Mouse (Mus musculus): ENCODE results near the gene Batf3. TPM values are rescaled to one million over a fixed set of nuclear protein-coding genes. Genes with fewer than 3 reads are reported as not detected.

The Batf3 gene
- total and polyA plus RNA-seq, 2 experiments: 1.6 to 2.9 TPM

GRCm38 (mm10) chr1:191114868-191115267, 17.2 kb downstream of the Batf3 start:
- WGBS: 71% methylated on average over 7 of the region's 7 CpGs
- no peak overlapping the region for H3K4me3 ChIP-seq (ENCODE audit: insufficient read depth, low read depth, low read length)
- H3K36me3 ChIP-seq (ENCODE audit: control insufficient read depth, insufficient read depth, low read length): no peaks in the 10 kb centered on the region
- H3K27ac ChIP-seq (replicated peaks; ENCODE audit: insufficient read depth, low read depth, low read length): peak overlapping the region; percentile 31
- no peaks in the 10 kb centered on the region for H3K79me2 ChIP-seq (ENCODE audit: control insufficient read depth, insufficient read depth, low read length)
- DNase-seq (ENCODE audit: extremely low read depth, low read depth, low spot score): no peak
- TF ChIP-seq CTCF (IDR thresholded peaks at IDR 0.05; ENCODE audit: low read depth, low read length) (no peak), POLR2A (IDR thresholded peaks at IDR 0.05; ENCODE audit: extremely low read depth, insufficient read depth, low read length) (no peak)
- H3K27me3 ChIP-seq (ENCODE audit: control insufficient read depth, insufficient read depth, low read length): no peaks in the 10 kb centered on the region
- no peak overlapping the region for H3K9ac ChIP-seq (ENCODE audit: low read depth, low read length)
- no peaks in the 10 kb centered on the region for H3K4me1 ChIP-seq (ENCODE audit: control insufficient read depth, insufficient read depth, low read length)

- TF ChIP-seq POLR2A (IDR thresholded peaks at IDR 0.05; ENCODE audit: extremely low read depth, insufficient read depth, low read length) (no peak), CTCF (IDR thresholded peaks at IDR 0.05; ENCODE audit: low read depth, low read length) (no peak)
These were observed 18.0 kb downstream of the Batf3 start for GRCm38 (mm10) chr1:191115514-191116238.

GRCm38 (mm10) chr1:191122744-191123143, 25.1 kb downstream of the Batf3 start:
- no peak overlapping the region for H3K27ac ChIP-seq (replicated peaks; ENCODE audit: insufficient read depth, low read depth, low read length)
- H3K4me1 ChIP-seq (ENCODE audit: control insufficient read depth, insufficient read depth, low read length): peaks cover 1% of the 10 kb centered on the region; the same call in 1 of the 2 replicates

More at GRCm38 (mm10) chr1:191115514-191116238, 18.0 kb downstream of the Batf3 start:
- Histone ChIP-seq H3K79me2 (ENCODE audit: control insufficient read depth, insufficient read depth, low read length) (no peaks in the 10 kb centered on the region), H3K9ac (ENCODE audit: low read depth, low read length) (no peak overlapping the region), H3K4me3 (ENCODE audit: insufficient read depth, low read depth, low read length) (no peak overlapping the region), H3K27ac (replicated peaks; ENCODE audit: insufficient read depth, low read depth, low read length) (peak overlapping the region; percentile 31), H3K4me1 (ENCODE audit: control insufficient read depth, insufficient read depth, low read length) (no peaks in the 10 kb centered on the region), H3K36me3 (ENCODE audit: control insufficient read depth, insufficient read depth, low read length) (no peaks in the 10 kb centered on the region), H3K27me3 (ENCODE audit: control insufficient read depth, insufficient read depth, low read length) (no peaks in the 10 kb centered on the region)
- no peak for DNase-seq (ENCODE audit: extremely low read depth, low read depth, low spot score)
- WGBS: 86% methylated on average over 11 of the region's 11 CpGs

GRCm38 (mm10) chr1:191123696-191124095, 26.0 kb downstream of the Batf3 start:
- Histone ChIP-seq H3K27ac (replicated peaks; ENCODE audit: insufficient read depth, low read depth, low read length) (no peak overlapping the region), H3K4me3 (ENCODE audit: insufficient read depth, low read depth, low read length) (no peak overlapping the region), H3K27me3 (ENCODE audit: control insufficient read depth, insufficient read depth, low read length) (no peaks in the 10 kb centered on the region), H3K36me3 (ENCODE audit: control insufficient read depth, insufficient read depth, low read length) (no peaks in the 10 kb centered on the region), H3K9ac (ENCODE audit: low read depth, low read length) (no peak overlapping the region), H3K4me1 (ENCODE audit: control insufficient read depth, insufficient read depth, low read length) (peaks cover 1% of the 10 kb centered on the region; the same call in 1 of the 2 replicates), H3K79me2 (ENCODE audit: control insufficient read depth, insufficient read depth, low read length) (no peaks in the 10 kb centered on the region)
- 93% methylated on average over 2 of the region's 2 CpGs for WGBS
- no peak for DNase-seq (ENCODE audit: extremely low read depth, low read depth, low spot score)
- TF ChIP-seq POLR2A (IDR thresholded peaks at IDR 0.05; ENCODE audit: extremely low read depth, insufficient read depth, low read length) (no peak), CTCF (IDR thresholded peaks at IDR 0.05; ENCODE audit: low read depth, low read length) (no peak)

More at GRCm38 (mm10) chr1:191122744-191123143, 25.1 kb downstream of the Batf3 start:
- no peak overlapping the region for H3K4me3 ChIP-seq (ENCODE audit: insufficient read depth, low read depth, low read length)
- H3K36me3 ChIP-seq (ENCODE audit: control insufficient read depth, insufficient read depth, low read length): no peaks in the 10 kb centered on the region
- 57% methylated on average over 3 of the region's 3 CpGs for WGBS
- DNase-seq (ENCODE audit: extremely low read depth, low read depth, low spot score): peak; percentile 27
- H3K27me3 ChIP-seq (ENCODE audit: control insufficient read depth, insufficient read depth, low read length): no peaks in the 10 kb centered on the region
- no peak overlapping the region for H3K9ac ChIP-seq (ENCODE audit: low read depth, low read length)
- H3K79me2 ChIP-seq (ENCODE audit: control insufficient read depth, insufficient read depth, low read length): no peaks in the 10 kb centered on the region
- TF ChIP-seq CTCF (IDR thresholded peaks at IDR 0.05; ENCODE audit: low read depth, low read length): no peak
- TF ChIP-seq POLR2A (IDR thresholded peaks at IDR 0.05; ENCODE audit: extremely low read depth, insufficient read depth, low read length): no peak

- TF ChIP-seq POLR2A (IDR thresholded peaks at IDR 0.05; ENCODE audit: extremely low read depth, insufficient read depth, low read length): no peak
- no peak for TF ChIP-seq CTCF (IDR thresholded peaks at IDR 0.05; ENCODE audit: low read depth, low read length)
- H3K27me3 ChIP-seq (ENCODE audit: control insufficient read depth, insufficient read depth, low read length): no peaks in the 10 kb centered on the region
- H3K4me1 ChIP-seq (ENCODE audit: control insufficient read depth, insufficient read depth, low read length): peaks cover 1% of the 10 kb centered on the region; the same call in 1 of the 2 replicates
- no peak for DNase-seq (ENCODE audit: extremely low read depth, low read depth, low spot score)
- H3K27ac ChIP-seq (replicated peaks; ENCODE audit: insufficient read depth, low read depth, low read length): no peak overlapping the region
- no peaks in the 10 kb centered on the region for H3K79me2 ChIP-seq (ENCODE audit: control insufficient read depth, insufficient read depth, low read length)
- H3K36me3 ChIP-seq (ENCODE audit: control insufficient read depth, insufficient read depth, low read length): no peaks in the 10 kb centered on the region
- no peak overlapping the region for H3K4me3 ChIP-seq (ENCODE audit: insufficient read depth, low read depth, low read length)
- no peak overlapping the region for H3K9ac ChIP-seq (ENCODE audit: low read depth, low read length)
- WGBS: 69% methylated on average over 4 of the region's 4 CpGs
These were observed 26.6 kb downstream of the Batf3 start for GRCm38 (mm10) chr1:191124288-191124687.
